Mouse (Mus musculus): ENCODE results near the gene Csf3r.

Gene Csf3r

GRCm38 (mm10) chr4:126057207-126058133 is 33.1 kb downstream of the Csf3r start:
- no peak for DNase-seq (ENCODE audit: low read depth, low spot score)

- DNase-seq (ENCODE audit: low read depth, low spot score): peak; percentile 93
Observed at GRCm38 (mm10) chr4:126058134-126058996, 34.0 kb downstream of the Csf3r start, which contains the start of gene Oscp1. Gene Oscp1, plus strand, starts transcription at chr4:126058565.

GRCm38 (mm10) chr4:126058997-126059362 is 34.6 kb downstream of the Csf3r start:
- DNase-seq (ENCODE audit: low read depth, low spot score): peak; percentile 89

- DNase-seq (ENCODE audit: low read depth, low spot score): no peak
Observed at GRCm38 (mm10) chr4:126062856-126063255, 38.5 kb downstream of the Csf3r start.

- DNase-seq (ENCODE audit: low read depth, low spot score): peak; percentile 53
Observed at GRCm38 (mm10) chr4:126065241-126065640, 40.9 kb downstream of the Csf3r start.

- no peak for DNase-seq (ENCODE audit: low read depth, low spot score)
Observed at GRCm38 (mm10) chr4:126067401-126068077, 43.2 kb downstream of the Csf3r start.

GRCm38 (mm10) chr4:126068842-126069241 is 44.5 kb downstream of the Csf3r start:
- no peak for DNase-seq (ENCODE audit: low read depth, low spot score)

- no peak for DNase-seq (ENCODE audit: low read depth, low spot score)
Observed at GRCm38 (mm10) chr4:126077833-126078232, 53.5 kb downstream of the Csf3r start.

- DNase-seq (ENCODE audit: low read depth, low spot score): no peak
Observed at GRCm38 (mm10) chr4:126079266-126079665, 54.9 kb downstream of the Csf3r start.

GRCm38 (mm10) chr4:126081601-126082000 is 57.3 kb downstream of the Csf3r start:
- DNase-seq (ENCODE audit: low read depth, low spot score): no peak

GRCm38 (mm10) chr4:126083021-126083420 is 58.7 kb downstream of the Csf3r start:
- DNase-seq (ENCODE audit: low read depth, low spot score): no peak

GRCm38 (mm10) chr4:126084382-126084781 is 60.0 kb downstream of the Csf3r start:
- DNase-seq (ENCODE audit: low read depth, low spot score): no peak

- peak; percentile 62 for DNase-seq (ENCODE audit: low read depth, low spot score)
Observed at GRCm38 (mm10) chr4:126085996-126086576, 61.7 kb downstream of the Csf3r start.

GRCm38 (mm10) chr4:126090101-126090847 is 65.9 kb downstream of the Csf3r start:
- no peak for DNase-seq (ENCODE audit: low read depth, low spot score)

- DNase-seq (ENCODE audit: low read depth, low spot score): no peak
Observed at GRCm38 (mm10) chr4:126090848-126091124, 66.4 kb downstream of the Csf3r start.

- no peak for DNase-seq (ENCODE audit: low read depth, low spot score)
Observed at GRCm38 (mm10) chr4:126091873-126092272, 67.5 kb downstream of the Csf3r start.
